Mouse (Mus musculus): ENCODE data around the gene Uhrf2. TPM values are rescaled to one million over a fixed set of nuclear protein-coding genes. Genes with fewer than 3 reads are reported as not detected.

Gene Uhrf2
- polyA plus RNA-seq, 1 experiment from 2014 or later: 47.6 TPM

GRCm38 (mm10) chr19:30107221-30107845 is 77.0 kb downstream of the Uhrf2 start:
- Histone ChIP-seq H3K27ac (no peak overlapping the region), H3K4me1 (replicated peaks; ENCODE audit: insufficient read depth, low read length) (no peaks in the 10 kb centered on the region), H3K4me3 (replicated peaks; ENCODE audit: low read depth, low read length) (no peak overlapping the region), H3K4me2 (ENCODE audit: low read length) (no peak overlapping the region), H3K9ac (ENCODE audit: low read depth, low read length) (no peak overlapping the region), H3K36me3 (ENCODE audit: insufficient read depth, low read length) (no peaks in the 10 kb centered on the region), H3K27me3 (ENCODE audit: insufficient read depth, low read length) (no peaks in the 10 kb centered on the region), H3K9me3 (replicated peaks; ENCODE audit: low read length) (no peaks in the 10 kb centered on the region)
- 76% methylated on average over 10 of the region's 10 CpGs for WGBS
- no peak for ATAC-seq (replicated peaks; ENCODE audit: low FRiP score, low read depth)
- no peak for TF ChIP-seq CTCF (IDR thresholded peaks at IDR 0.05; ENCODE audit: low read depth)
- no peak for DNase-seq (ENCODE audit: low spot score)

- no peak overlapping the region for H3K9ac ChIP-seq (ENCODE audit: low read depth, low read length)
- no peaks in the 10 kb centered on the region for H3K9me3 ChIP-seq (replicated peaks; ENCODE audit: low read length)
- no peak overlapping the region for H3K4me2 ChIP-seq (ENCODE audit: low read length)
- TF ChIP-seq CTCF (IDR thresholded peaks at IDR 0.05; ENCODE audit: low read depth): no peak
- H3K27ac ChIP-seq: no peak overlapping the region
- no peaks in the 10 kb centered on the region for H3K27me3 ChIP-seq (ENCODE audit: insufficient read depth, low read length)
- no peaks in the 10 kb centered on the region for H3K4me1 ChIP-seq (replicated peaks; ENCODE audit: insufficient read depth, low read length)
- no peak overlapping the region for H3K4me3 ChIP-seq (replicated peaks; ENCODE audit: low read depth, low read length)
- DNase-seq (ENCODE audit: low spot score): no peak
- no peaks in the 10 kb centered on the region for H3K36me3 ChIP-seq (ENCODE audit: insufficient read depth, low read length)
- ATAC-seq (replicated peaks; ENCODE audit: low FRiP score, low read depth): no peak
These were observed 78.3 kb downstream of the Uhrf2 start for GRCm38 (mm10) chr19:30108616-30109015.

- Histone ChIP-seq H3K4me3 (replicated peaks; ENCODE audit: low read depth, low read length) (no peak overlapping the region), H3K9me3 (replicated peaks; ENCODE audit: low read length) (no peaks in the 10 kb centered on the region), H3K36me3 (ENCODE audit: insufficient read depth, low read length) (no peaks in the 10 kb centered on the region), H3K27me3 (ENCODE audit: insufficient read depth, low read length) (no peaks in the 10 kb centered on the region), H3K27ac (no peak overlapping the region), H3K4me2 (ENCODE audit: low read length) (no peak overlapping the region), H3K9ac (ENCODE audit: low read depth, low read length) (no peak overlapping the region), H3K4me1 (replicated peaks; ENCODE audit: insufficient read depth, low read length) (no peaks in the 10 kb centered on the region)
- DNase-seq (ENCODE audit: low spot score): no peak
- 85% methylated on average over 6 of the region's 6 CpGs for WGBS
- TF ChIP-seq CTCF (IDR thresholded peaks at IDR 0.05; ENCODE audit: low read depth): no peak
- no peak for ATAC-seq (replicated peaks; ENCODE audit: low FRiP score, low read depth)
These were observed 78.8 kb downstream of the Uhrf2 start for GRCm38 (mm10) chr19:30109122-30109521.

GRCm38 (mm10) chr19:30111421-30111820 is 81.1 kb downstream of the Uhrf2 start:
- H3K4me1 ChIP-seq (replicated peaks; ENCODE audit: insufficient read depth, low read length): no peaks in the 10 kb centered on the region
- no peak overlapping the region for H3K4me2 ChIP-seq (ENCODE audit: low read length)
- H3K9ac ChIP-seq (ENCODE audit: low read depth, low read length): no peak overlapping the region
- H3K36me3 ChIP-seq (ENCODE audit: insufficient read depth, low read length): no peaks in the 10 kb centered on the region
- WGBS: 95% methylated on average over 3 of the region's 3 CpGs
- TF ChIP-seq CTCF (IDR thresholded peaks at IDR 0.05; ENCODE audit: low read depth): no peak
- H3K9me3 ChIP-seq (replicated peaks; ENCODE audit: low read length): no peaks in the 10 kb centered on the region
- ATAC-seq (replicated peaks; ENCODE audit: low FRiP score, low read depth) (no peak), DNase-seq (ENCODE audit: low spot score) (no peak)
- no peak overlapping the region for H3K27ac ChIP-seq
- H3K27me3 ChIP-seq (ENCODE audit: insufficient read depth, low read length): no peaks in the 10 kb centered on the region
- no peak overlapping the region for H3K4me3 ChIP-seq (replicated peaks; ENCODE audit: low read depth, low read length)

DNA sequence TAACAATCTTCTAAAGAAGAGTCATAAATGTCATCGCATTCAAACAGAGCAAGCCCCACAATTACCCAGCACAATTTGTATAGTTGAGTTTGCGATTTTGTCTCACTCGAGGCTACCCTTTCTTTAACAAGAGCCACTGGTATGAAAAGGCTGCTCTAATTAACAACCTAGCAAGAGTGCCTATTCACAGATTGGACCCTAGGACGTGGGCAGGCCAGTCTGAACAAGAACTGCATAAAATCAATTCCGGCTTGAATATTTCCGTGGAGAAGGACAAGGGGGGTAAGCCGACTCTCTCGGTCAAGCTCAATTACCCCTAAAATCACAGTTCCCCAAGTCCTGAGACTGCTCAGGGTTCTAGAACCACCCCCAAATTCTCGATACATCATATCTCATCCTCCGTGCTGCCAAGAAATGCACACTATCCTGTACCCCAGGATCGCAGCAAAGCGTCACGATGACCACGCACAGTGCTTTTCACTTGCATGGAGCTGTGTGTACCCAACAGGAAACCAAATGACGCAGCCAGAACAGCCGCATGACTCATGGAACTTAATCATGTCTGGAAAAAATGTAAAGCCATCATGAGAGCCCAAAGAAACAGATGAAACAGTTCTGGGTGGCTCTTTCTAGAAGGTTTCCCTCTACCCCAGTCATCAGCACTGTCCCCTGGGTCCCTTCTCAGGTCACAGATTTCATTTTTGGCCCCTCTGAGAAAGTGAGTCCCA is 82.8 kb downstream of the Uhrf2 start:
- Histone ChIP-seq H3K4me2 (ENCODE audit: low read length) (no peak overlapping the region), H3K9ac (ENCODE audit: low read depth, low read length) (no peak overlapping the region), H3K4me1 (replicated peaks; ENCODE audit: insufficient read depth, low read length) (no peaks in the 10 kb centered on the region), H3K36me3 (ENCODE audit: insufficient read depth, low read length) (no peaks in the 10 kb centered on the region), H3K4me3 (replicated peaks; ENCODE audit: low read depth, low read length) (no peak overlapping the region), H3K27me3 (ENCODE audit: insufficient read depth, low read length) (no peaks in the 10 kb centered on the region), H3K9me3 (replicated peaks; ENCODE audit: low read length) (no peaks in the 10 kb centered on the region), H3K27ac (no peak overlapping the region)
- TF ChIP-seq CTCF (IDR thresholded peaks at IDR 0.05; ENCODE audit: low read depth): no peak
- ATAC-seq (replicated peaks; ENCODE audit: low FRiP score, low read depth): no peak
- WGBS: 84% methylated on average over 16 of the region's 16 CpGs
- no peak for DNase-seq (ENCODE audit: low spot score)

- peak; percentile 68 for DNase-seq (ENCODE audit: low spot score)
- ATAC-seq (replicated peaks; ENCODE audit: low FRiP score, low read depth): no peak
- 52% methylated on average over 14 of the region's 14 CpGs for WGBS
- H3K4me3 ChIP-seq (replicated peaks; ENCODE audit: low read depth, low read length): no peak overlapping the region
- TF ChIP-seq CTCF (IDR thresholded peaks at IDR 0.05; ENCODE audit: low read depth): no peak
- no peak overlapping the region for H3K9ac ChIP-seq (ENCODE audit: low read depth, low read length)
- no peaks in the 10 kb centered on the region for H3K4me1 ChIP-seq (replicated peaks; ENCODE audit: insufficient read depth, low read length)
- no peaks in the 10 kb centered on the region for H3K9me3 ChIP-seq (replicated peaks; ENCODE audit: low read length)
- H3K4me2 ChIP-seq (ENCODE audit: low read length): peak overlapping the region; percentile 14; the same call in 1 of the 2 replicates
- H3K27ac ChIP-seq: no peak overlapping the region
- H3K36me3 ChIP-seq (ENCODE audit: insufficient read depth, low read length): no peaks in the 10 kb centered on the region
- no peaks in the 10 kb centered on the region for H3K27me3 ChIP-seq (ENCODE audit: insufficient read depth, low read length)
These were observed 84.7 kb downstream of the Uhrf2 start for GRCm38 (mm10) chr19:30114919-30115441.
